Mouse (Mus musculus): ENCODE measurements around the gene Hlx.

Hlx gene

DNA sequence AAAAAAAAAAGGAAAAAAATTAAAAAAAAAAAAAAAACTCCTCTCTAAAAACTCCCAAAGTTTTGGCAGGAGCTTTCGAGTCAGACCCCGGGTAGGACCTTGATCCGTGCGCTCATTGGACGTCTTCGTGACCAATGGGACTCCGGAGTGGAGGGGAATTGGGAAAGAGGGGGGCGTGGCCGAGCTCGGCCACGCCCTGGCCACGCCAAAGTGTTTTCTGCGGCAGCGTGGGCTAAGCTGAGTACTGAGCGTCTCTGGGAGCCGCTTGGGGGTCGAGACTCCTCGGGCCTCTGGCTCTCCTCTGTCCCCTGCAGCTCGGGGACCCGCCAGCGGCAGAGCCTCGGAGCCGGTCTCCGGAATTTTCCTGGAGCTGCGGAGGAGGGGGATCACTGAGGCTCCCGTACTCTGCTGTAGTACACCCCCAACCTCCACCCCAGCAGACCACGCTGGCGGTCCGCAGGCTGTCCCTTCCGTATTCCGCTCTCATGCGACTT is at the start of gene Hlx:
Hlx (minus strand) TSS at position 64 of the 494 bp plus-strand sequence.
- no peak for DNase-seq (ENCODE audit: low read depth, low spot score)

DNA sequence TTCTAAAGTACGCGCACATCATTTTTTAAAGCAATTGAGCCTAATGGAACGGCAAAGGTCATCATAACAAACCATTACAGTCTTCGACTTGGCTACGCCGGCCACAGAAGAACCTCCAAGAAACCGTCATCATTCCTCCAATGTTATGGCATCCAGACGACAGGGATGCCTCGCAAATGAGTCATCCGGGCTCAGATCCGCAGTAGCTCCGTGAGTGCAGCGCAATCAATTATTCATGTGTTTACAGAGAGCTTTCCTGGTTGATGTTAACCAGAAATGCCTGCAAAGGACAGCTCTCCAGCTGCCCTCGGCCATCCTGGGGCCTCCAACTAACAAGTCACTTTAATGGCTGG is 49.7 kb upstream of the Hlx start:
- DNase-seq (ENCODE audit: low read depth, low spot score), result no peak

- DNase-seq (ENCODE audit: low read depth, low spot score), result no peak
Measured at GRCm38 (mm10) chr1:184781286-184782160, 49.1 kb upstream of the Hlx start.

DNA sequence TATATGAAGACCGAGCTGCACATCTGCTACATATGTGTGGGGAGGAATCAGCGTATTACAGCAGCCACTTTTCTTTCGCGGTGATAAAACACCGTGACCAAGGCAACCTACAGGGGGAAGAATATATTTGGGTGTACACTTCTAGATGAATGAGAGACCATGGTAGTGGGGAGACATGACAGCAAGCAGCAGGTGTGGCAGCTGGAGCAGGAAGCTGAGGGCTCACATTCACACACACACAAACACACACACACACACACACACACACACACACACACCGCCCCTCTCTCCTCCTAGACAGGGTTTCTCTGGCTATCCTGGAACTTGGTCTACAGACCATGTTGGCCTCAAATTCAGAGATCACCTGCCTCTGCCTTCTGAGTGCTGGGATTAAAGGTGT is 45.7 kb upstream of the Hlx start:
- no peak for DNase-seq (ENCODE audit: low read depth, low spot score)

- DNase-seq (ENCODE audit: low read depth, low spot score), result no peak
Measured at GRCm38 (mm10) chr1:184777061-184777795, 44.8 kb upstream of the Hlx start.

GRCm38 (mm10) chr1:184775289-184775688 is 42.9 kb upstream of the Hlx start:
- no peak for DNase-seq (ENCODE audit: low read depth, low spot score)

DNA sequence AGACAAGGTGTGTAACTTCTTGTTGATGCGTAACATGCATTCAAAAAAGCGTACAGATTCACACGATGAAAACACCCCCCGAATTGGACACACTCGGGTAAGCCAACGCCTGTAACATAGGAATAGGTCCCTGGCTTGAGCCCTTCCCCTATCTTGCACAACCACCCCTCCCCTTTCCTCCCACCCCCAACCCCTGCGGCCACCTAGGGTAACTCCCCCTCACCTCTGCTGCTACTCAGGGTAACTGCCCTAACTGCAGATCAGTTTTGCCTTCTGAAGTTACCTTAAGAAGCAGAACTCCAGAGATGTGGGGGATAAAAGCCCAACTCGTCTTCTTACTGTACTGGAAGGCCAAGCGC is 39.5 kb upstream of the Hlx start:
- DNase-seq (ENCODE audit: low read depth, low spot score), result no peak

DNA sequence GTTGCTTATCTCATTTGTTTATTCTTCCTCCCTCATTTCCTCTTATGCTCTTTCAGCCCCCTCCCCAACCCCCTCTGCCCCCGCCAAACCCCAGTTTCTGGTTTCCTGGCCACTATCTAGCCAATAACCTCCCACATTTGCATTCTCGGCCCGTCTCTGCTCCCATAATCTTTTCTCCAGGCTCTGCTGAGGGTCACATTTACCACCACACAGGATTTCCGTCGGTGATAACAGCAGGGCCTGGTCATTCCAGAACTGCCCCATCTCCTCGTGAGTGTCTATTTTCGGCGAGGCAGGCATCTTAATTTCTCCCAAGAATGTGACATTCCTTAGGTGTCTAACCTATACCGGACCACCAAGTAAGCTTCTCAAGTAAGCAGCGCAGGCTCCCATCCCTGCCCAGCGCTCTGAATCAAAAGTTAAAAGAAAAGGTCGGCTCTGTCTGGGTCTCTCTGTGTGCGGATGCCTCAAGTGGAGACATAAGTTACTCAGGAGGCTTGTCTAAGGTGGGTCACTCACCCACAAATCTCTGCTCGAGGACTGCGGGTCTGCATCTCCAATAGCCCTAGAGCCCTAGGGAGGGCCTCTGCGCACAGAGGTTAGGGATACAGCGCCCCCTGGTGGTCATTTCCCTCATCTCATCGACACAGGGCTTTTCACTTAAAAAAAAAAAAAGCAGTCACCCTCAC is 38.9 kb upstream of the Hlx start:
- peak; percentile 51 for DNase-seq (ENCODE audit: low read depth, low spot score)

- DNase-seq (ENCODE audit: low read depth, low spot score), result no peak
Measured at GRCm38 (mm10) chr1:184763866-184764265, 31.4 kb upstream of the Hlx start.

DNA sequence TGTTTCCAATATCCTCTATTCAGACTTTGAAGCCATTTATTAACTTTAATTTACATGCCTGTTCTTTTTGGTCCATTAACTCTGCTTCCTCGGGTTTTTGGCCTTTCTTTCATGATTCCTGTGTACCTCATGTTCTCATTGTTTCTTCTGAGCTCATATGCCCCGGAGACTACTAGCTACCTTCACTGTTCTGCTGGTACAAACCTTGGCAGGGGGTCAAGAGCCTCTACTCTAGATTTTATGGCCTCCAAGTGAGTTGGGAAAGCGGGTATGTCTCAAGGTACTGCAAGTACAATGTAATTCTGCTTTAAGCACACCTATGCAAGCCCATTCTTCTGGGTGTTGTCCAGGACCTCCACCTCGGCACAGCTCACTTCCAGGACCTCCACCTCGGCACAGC is 30.5 kb upstream of the Hlx start:
- no peak for DNase-seq (ENCODE audit: low read depth, low spot score)

DNA sequence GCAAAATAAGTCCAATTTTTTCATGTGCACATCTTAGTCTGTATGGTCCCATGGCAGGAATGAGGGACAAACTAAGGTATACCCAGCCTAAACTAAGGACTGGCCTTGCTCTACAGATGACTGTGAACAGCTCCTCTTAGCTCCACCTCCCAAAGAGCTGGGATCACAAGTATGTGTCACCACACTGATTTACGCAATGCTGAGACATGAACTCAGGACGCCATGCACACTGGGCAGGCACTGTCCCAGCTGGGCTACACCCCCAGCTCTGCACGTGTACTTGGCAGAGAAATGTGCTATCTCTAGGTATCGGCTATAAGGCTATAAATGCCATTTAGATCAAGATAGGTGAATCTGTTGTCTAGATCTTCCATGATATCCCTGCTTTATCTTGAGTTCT is 29.6 kb upstream of the Hlx start:
- no peak for DNase-seq (ENCODE audit: low read depth, low spot score)

DNA sequence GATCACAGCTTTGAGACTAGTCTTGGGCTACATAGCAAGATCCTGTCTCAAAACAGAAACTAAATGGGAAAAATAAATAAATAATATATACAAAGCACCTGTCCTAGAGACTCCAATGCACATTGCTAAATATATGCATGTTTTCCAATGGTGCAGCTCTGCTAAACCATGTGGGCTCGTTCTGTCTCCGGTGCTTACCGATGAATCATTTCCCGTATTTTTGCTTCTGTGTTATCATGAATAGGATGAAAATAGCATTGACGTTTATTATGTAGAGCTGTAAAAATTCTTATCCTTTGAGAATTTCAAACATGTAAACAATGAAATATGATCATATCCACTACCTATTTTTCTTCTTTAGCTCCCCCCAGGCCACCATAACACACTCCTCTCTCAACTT is 20.3 kb upstream of the Hlx start:
- DNase-seq (ENCODE audit: low read depth, low spot score), result no peak

- DNase-seq (ENCODE audit: low read depth, low spot score), result no peak
Measured at GRCm38 (mm10) chr1:184750114-184750664, 17.8 kb upstream of the Hlx start.

DNA sequence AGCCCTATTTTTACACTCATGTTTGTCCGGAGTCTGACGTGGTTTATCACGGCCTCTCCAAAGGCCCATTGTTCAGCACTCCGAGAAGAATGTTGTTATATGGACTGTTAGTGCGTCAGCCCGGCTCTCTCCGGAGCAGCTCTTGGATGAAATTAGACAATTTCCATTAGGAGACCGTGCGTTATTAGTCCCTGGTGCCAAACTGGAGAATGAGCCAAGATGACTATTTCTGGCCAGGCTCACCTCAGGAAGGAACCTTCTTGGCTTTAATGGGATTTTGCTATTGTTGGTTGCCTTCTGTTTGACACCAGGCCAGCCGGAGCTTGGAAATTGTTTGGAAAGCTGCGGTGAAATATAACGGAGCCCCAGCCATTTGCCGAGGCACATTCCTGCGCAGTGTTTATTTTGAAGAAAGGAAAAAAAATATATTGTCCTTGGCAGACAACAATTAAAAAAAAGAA is 16.3 kb upstream of the Hlx start:
- no peak for DNase-seq (ENCODE audit: low read depth, low spot score)

GRCm38 (mm10) chr1:184737876-184738479 is 5.6 kb upstream of the Hlx start:
- no peak for DNase-seq (ENCODE audit: low read depth, low spot score)

GRCm38 (mm10) chr1:184737228-184737627 is 4.8 kb upstream of the Hlx start:
- no peak for DNase-seq (ENCODE audit: low read depth, low spot score)

GRCm38 (mm10) chr1:184736260-184736659 is 3.8 kb upstream of the Hlx start:
- DNase-seq (ENCODE audit: low read depth, low spot score), result no peak

GRCm38 (mm10) chr1:184734991-184735920 is 2.8 kb upstream of the Hlx start:
- no peak for DNase-seq (ENCODE audit: low read depth, low spot score)

GRCm38 (mm10) chr1:184734067-184734830 is 1.8 kb upstream of the Hlx start:
- DNase-seq (ENCODE audit: low read depth, low spot score), result no peak
